Mouse (Mus musculus) G1E (cell line): ENCODE results near the gene Nlgn1.
"Not testable (repeated sequence)": the region's sequence is repeated elsewhere in the genome, so short reads cannot be mapped to it uniquely, and the experiment has no call there.

Experiments
- CTCF ChIP-seq: IDR thresholded peaks from 2 replicates; pipeline ENCODE4 v1.5.1; 2012; ENCODE audit warnings: low read depth, low read length, inconsistent platforms, mixed read lengths
- GATA1 ChIP-seq: IDR thresholded peaks from 2 replicates; pipeline ENCODE4 v1.6.1; 2012; ENCODE audit warnings: borderline replicate concordance, low read length, inconsistent platforms, mixed read lengths
- GATA2 ChIP-seq: IDR thresholded peaks from 2 replicates; pipeline ENCODE4 v1.6.1; 2012; ENCODE audit warnings: low read depth, low read length, inconsistent platforms, borderline replicate concordance
- POLR2AphosphoS5 ChIP-seq: IDR thresholded peaks from 2 replicates; pipeline ENCODE4 v1.6.1; 2012; ENCODE audit warnings: low read depth, low read length, inconsistent platforms; ENCODE audit not compliant: insufficient replicate concordance
- TAL1 ChIP-seq: conservative IDR thresholded peaks from 2 replicates; pipeline ENCODE4 v1.6.1; 2012; ENCODE audit warnings: low read depth, low read length, inconsistent platforms, mixed read lengths

GRCm38 (mm10) chr3:25524236-25524635 is 808.0 kb downstream of the Nlgn1 start:
- TF ChIP-seq CTCF, POLR2AphosphoS5, TAL1, GATA2, GATA1: not testable (repeated sequence)
